Mouse (Mus musculus) heart, adult 2 months (tissue): ENCODE results near the gene Foxo3.
A peak's percentile ranks its signal among the peaks of the same experiment; 100 is the strongest.

Experiments used
- CTCF ChIP-seq: fragments of 200-600 bp; IDR thresholded peaks from 2 replicates; pipeline ENCODE4 v1.8.1; 2022; ENCODE audit warnings: antibody characterized with exemption, mild to moderate bottlenecking, moderate library complexity
- EP300 ChIP-seq: fragments of 200-500 bp; IDR thresholded peaks from 2 replicates; pipeline ENCODE4 v1.6.1; 2011; ENCODE audit warnings: low read depth, low read length, control low read depth; ENCODE audit not compliant: insufficient read depth
- POLR2A ChIP-seq: fragments of 200-500 bp; IDR thresholded peaks from 2 replicates; pipeline ENCODE4 v1.6.1; 2011; ENCODE audit warnings: mild to moderate bottlenecking, low read depth, low read length, control low read depth; ENCODE audit not compliant: insufficient read depth

DNA sequence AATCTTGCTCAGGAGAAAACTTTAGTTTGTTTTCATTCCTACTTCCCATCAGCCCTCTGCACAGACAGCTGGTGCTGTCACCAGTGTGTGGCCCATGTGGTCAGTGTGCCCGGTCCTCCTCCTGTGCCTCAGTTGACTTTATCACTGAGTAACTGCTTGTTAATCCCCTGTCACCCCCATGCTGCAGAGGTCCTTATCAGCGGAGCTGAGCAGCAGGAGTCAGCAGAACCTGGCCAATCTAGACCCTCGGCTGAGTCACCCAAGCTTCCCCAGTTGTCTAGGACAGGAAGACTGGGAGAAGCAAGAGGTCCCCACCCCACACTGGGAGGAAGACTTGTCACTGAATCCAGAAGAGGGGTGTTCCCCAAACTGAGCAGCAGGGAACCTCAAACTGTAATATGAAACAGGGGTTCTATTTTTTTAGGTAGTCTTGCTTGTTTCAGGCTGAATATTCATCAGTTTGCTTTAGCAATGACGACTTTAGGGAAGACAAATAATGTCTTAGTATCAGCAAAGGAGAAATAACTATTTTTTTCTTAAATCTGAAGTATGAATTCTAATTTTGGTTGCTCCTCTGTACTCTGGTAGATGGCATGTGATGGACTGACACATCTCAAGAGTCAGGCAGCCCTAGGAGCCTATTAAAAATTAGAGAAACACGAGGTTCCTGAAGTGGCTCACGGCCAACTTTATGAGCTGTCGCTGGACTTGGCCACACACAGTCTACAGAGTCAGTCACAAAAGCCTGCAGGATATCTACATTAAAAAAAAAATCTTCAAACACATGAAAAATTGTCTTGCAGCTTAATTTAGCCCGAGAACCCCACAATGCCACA is 31.9 kb downstream of the Foxo3 start:
- TF ChIP-seq EP300, result 0 out of 2 replicates have a peak, but pooled peaks have one; percentile 14
- no peak for TF ChIP-seq POLR2A
- TF ChIP-seq CTCF, result no peak
